Mouse (Mus musculus) midbrain, embryonic 16.5 days (tissue): Measurements from ENCODE around the gene Hcls1. TPM values are rescaled to one million over a fixed set of nuclear protein-coding genes. Genes with fewer than 3 reads are reported as not detected.

ENCODE experiments used
- ATAC-seq: fragments of 200-750 bp; cut with Nextera tagmentation; 2 replicates; pipeline ENCODE4 v1.8.0; 2017; ENCODE audit warnings: moderate TSS enrichment
- H3K27ac ChIP-seq: fragments of 300-500 bp; sonication (generic); 2 replicates; pipeline ENCODE4 v1.5.1; 2014; ENCODE audit warnings: mild to moderate bottlenecking, low read length, mixed read lengths
- H3K27me3 ChIP-seq: fragments of 300-500 bp; sonication (generic); 2 replicates; pipeline ENCODE4 v1.6.1; 2014; ENCODE audit warnings: low read depth, low read length, mixed read lengths; ENCODE audit not compliant: control insufficient read depth, insufficient read depth
- H3K36me3 ChIP-seq: fragments of 300-500 bp; sonication (generic); 2 replicates; pipeline ENCODE4 v1.6.1; 2014; ENCODE audit warnings: mild to moderate bottlenecking, low read length, moderate library complexity, mixed read lengths; ENCODE audit not compliant: control insufficient read depth, insufficient read depth
- H3K4me1 ChIP-seq: fragments of 300-500 bp; sonication (generic); 2 replicates; pipeline ENCODE4 v1.6.1; 2014; ENCODE audit warnings: mild to moderate bottlenecking, low read length, mixed read lengths; ENCODE audit not compliant: control insufficient read depth, insufficient read depth
- H3K4me2 ChIP-seq: fragments of 300-500 bp; sonication (generic); 2 replicates; pipeline ENCODE4 v1.6.1; 2014; ENCODE audit warnings: mild to moderate bottlenecking, low read length, mixed read lengths
- H3K4me3 ChIP-seq: fragments of 300-500 bp; sonication (generic); 2 replicates; pipeline ENCODE4 v1.5.1; 2014; ENCODE audit warnings: low read depth, mild to moderate bottlenecking, low read length, moderate library complexity, mixed read lengths
- H3K9ac ChIP-seq: fragments of 300-500 bp; sonication (generic); 2 replicates; pipeline ENCODE4 v1.6.1; 2014; ENCODE audit warnings: low read depth, low read length, mixed read lengths
- H3K9me3 ChIP-seq: fragments of 300-500 bp; sonication (generic); replicated peaks from 2 replicates; pipeline ENCODE4 v1.6.1; 2014; ENCODE audit warnings: mild to moderate bottlenecking, low read length, mixed read lengths; ENCODE audit not compliant: control insufficient read depth, poor library complexity, severe bottlenecking
- WGBS: fragments of 180-500 bp; shearing (Covaris S2); extraction: QIAGEN DNeasy Blood & Tissue Kit; methylation state at CpG from one replicate; pipeline ENCODE4 v1.1.7; 2014; 5-methylcytosine and 5-hydroxymethylcytosine counted together
- polyA plus RNA-seq: library from polyadenylated mRNA; unstranded; fragments of >200 nt; fragmentation: Nextera tagmentation; extraction: Ambion mirVana; gene quantifications from 2 replicates; pipeline ENCODE4 v1.2.1, GENCODE M21; 2015

The Hcls1 gene
- polyA plus RNA-seq, 1 experiment from 2014 or later = 2.5 TPM

GRCm38 (mm10) chr16:36989493-36989892 is 54.7 kb downstream of the Hcls1 start:
- H3K36me3 ChIP-seq = no peaks in the 10 kb centered on the region

GRCm38 (mm10) chr16:36989999-36990625 is 55.3 kb downstream of the Hcls1 start, which contains the start of gene Fbxo40:
Fbxo40 (minus strand) TSS chr16:36990467.
- Histone ChIP-seq H3K9ac (no peak within 1 kb of the TSS), H3K27ac (no peak within 1 kb of the TSS), H3K4me3 (no peak within 1 kb of the TSS), H3K4me1 (no peaks in the 10 kb centered on the region), H3K36me3 (no peaks in the 10 kb centered on the region), H3K27me3 (no peaks in the 10 kb centered on the region), H3K9me3 (no peaks in the 10 kb centered on the region), H3K4me2 (no peak within 1 kb of the TSS)
- WGBS = 84% methylated on average over 18 of the region's 18 CpGs
- ATAC-seq = no peak

More at GRCm38 (mm10) chr16:36989493-36989892, 54.7 kb downstream of the Hcls1 start:
- Histone ChIP-seq H3K9ac (no peak overlapping the region), H3K27ac (no peak overlapping the region), H3K27me3 (no peaks in the 10 kb centered on the region), H3K4me2 (no peak overlapping the region), H3K9me3 (no peaks in the 10 kb centered on the region), H3K4me1 (no peaks in the 10 kb centered on the region), H3K4me3 (no peak overlapping the region)
- no peak for ATAC-seq
- WGBS = 71% methylated on average over 8 of the region's 8 CpGs

- Histone ChIP-seq H3K27me3 (no peaks in the 10 kb centered on the region), H3K9ac (no peak overlapping the region), H3K4me1 (no peaks in the 10 kb centered on the region), H3K9me3 (no peaks in the 10 kb centered on the region), H3K4me2 (no peak overlapping the region), H3K4me3 (no peak overlapping the region), H3K27ac (no peak overlapping the region), H3K36me3 (no peaks in the 10 kb centered on the region)
- ATAC-seq = no peak
- 82% methylated on average over 6 of the region's 6 CpGs for WGBS
Observed at GRCm38 (mm10) chr16:36997650-36998049, 62.9 kb downstream of the Hcls1 start.

- H3K27me3 ChIP-seq = no peaks in the 10 kb centered on the region
- H3K9me3 ChIP-seq = no peaks in the 10 kb centered on the region
- 84% methylated on average over 9 of the region's 9 CpGs for WGBS
- H3K4me3 ChIP-seq = no peak overlapping the region
- no peaks in the 10 kb centered on the region for H3K36me3 ChIP-seq
- H3K27ac ChIP-seq = no peak overlapping the region
- H3K9ac ChIP-seq = no peak overlapping the region
- no peak for ATAC-seq
- no peaks in the 10 kb centered on the region for H3K4me1 ChIP-seq
- H3K4me2 ChIP-seq = no peak overlapping the region
Observed at GRCm38 (mm10) chr16:36999366-36999972, 64.7 kb downstream of the Hcls1 start.

- Histone ChIP-seq H3K9me3 (no peaks in the 10 kb centered on the region), H3K9ac (no peak overlapping the region), H3K4me2 (no peak overlapping the region)
Observed at GRCm38 (mm10) chr16:37009262-37009661, 74.5 kb downstream of the Hcls1 start.

GRCm38 (mm10) chr16:37010370-37010769 is 75.6 kb downstream of the Hcls1 start:
- H3K27me3 ChIP-seq = no peaks in the 10 kb centered on the region
- peaks cover 12% of the 10 kb centered on the region for H3K4me1 ChIP-seq
- no peak overlapping the region for H3K4me2 ChIP-seq
- no peak overlapping the region for H3K27ac ChIP-seq
- WGBS = 56% methylated on average over 4 of the region's 4 CpGs
- no peaks in the 10 kb centered on the region for H3K36me3 ChIP-seq
- ATAC-seq = peak; percentile 63; the same call in 1 of the 2 replicates
- H3K9me3 ChIP-seq = no peaks in the 10 kb centered on the region
- 0 out of 2 replicates have a peak overlapping the region, but pooled peaks have one; percentile 20 for H3K9ac ChIP-seq
- no peak overlapping the region for H3K4me3 ChIP-seq

More at GRCm38 (mm10) chr16:37009262-37009661, 74.5 kb downstream of the Hcls1 start:
- ATAC-seq = no peak
- H3K27me3 ChIP-seq = no peaks in the 10 kb centered on the region
- H3K4me1 ChIP-seq = peaks cover 12% of the 10 kb centered on the region
- no peak overlapping the region for H3K27ac ChIP-seq
- H3K4me3 ChIP-seq = no peak overlapping the region
- WGBS = 70% methylated on average over 6 of the region's 6 CpGs
- H3K36me3 ChIP-seq = no peaks in the 10 kb centered on the region

- H3K4me1 ChIP-seq = peaks cover 12% of the 10 kb centered on the region
- peak; percentile 99 for ATAC-seq
- WGBS = 5% methylated on average over 30 of the region's 30 CpGs
- H3K27ac ChIP-seq = no peak within 1 kb of the TSS
- H3K9ac ChIP-seq = peak within 1 kb of the TSS; percentile 64
- H3K27me3 ChIP-seq = no peaks in the 10 kb centered on the region
- peak within 1 kb of the TSS; percentile 61 for H3K4me3 ChIP-seq
- H3K36me3 ChIP-seq = no peaks in the 10 kb centered on the region
- peak within 1 kb of the TSS; percentile 99 for H3K4me2 ChIP-seq
- H3K9me3 ChIP-seq = no peaks in the 10 kb centered on the region
Observed at GRCm38 (mm10) chr16:37011061-37011921, 76.5 kb downstream of the Hcls1 start, which contains the start of gene Polq. Polq (plus strand) TSS chr16:37011786.

- WGBS = 0% methylated on average over 26 of the region's 26 CpGs
- Histone ChIP-seq H3K36me3 (no peaks in the 10 kb centered on the region), H3K4me1 (peaks cover 12% of the 10 kb centered on the region), H3K4me2 (peak overlapping the region; percentile 99), H3K27ac (no peak overlapping the region), H3K4me3 (peak overlapping the region; percentile 61), H3K9ac (peak overlapping the region; percentile 64), H3K9me3 (no peaks in the 10 kb centered on the region), H3K27me3 (no peaks in the 10 kb centered on the region)
- ATAC-seq = peak; percentile 78
Observed at GRCm38 (mm10) chr16:37011922-37012289, 77.1 kb downstream of the Hcls1 start.
